Mouse (Mus musculus) megakaryocyte, embryonic 14.5 days (primary cell): ENCODE results near the gene Tmem178b.

Experiments
- FLI1 ChIP-seq: IDR thresholded peaks from 2 replicates; pipeline ENCODE4 v1.6.1; 2012; ENCODE audit warnings: low read length, inconsistent platforms, mixed read lengths
- GATA1 ChIP-seq: IDR thresholded peaks from 3 replicates; pipeline ENCODE4 v1.6.1; 2012; ENCODE audit warnings: mixed read lengths, low read length, inconsistent platforms, borderline replicate concordance

DNA sequence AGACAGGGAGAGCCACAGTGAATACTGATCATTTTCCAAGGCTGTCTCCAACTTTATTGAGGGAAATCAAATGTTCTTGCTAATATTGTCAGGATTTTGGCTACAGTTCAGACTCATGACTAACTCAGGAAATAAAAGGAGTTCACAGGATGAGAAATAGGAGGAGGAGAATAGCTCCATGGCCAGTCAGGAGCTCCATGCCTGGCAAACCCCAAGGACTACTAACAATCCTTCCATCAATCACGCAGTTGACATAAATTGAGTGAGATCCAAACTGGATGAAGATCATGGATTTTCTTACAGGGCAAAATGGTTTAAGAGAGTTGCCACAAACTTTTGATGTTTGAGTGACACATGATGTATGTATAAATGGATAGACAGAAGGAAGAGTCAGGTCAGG lies 258.9 kb downstream of the Tmem178b start:
- TF ChIP-seq FLI1 (no peak), GATA1 (no peak)
